Mouse (Mus musculus) lung, embryonic 15.5 days (tissue): ENCODE results near the gene Glp2r. TPM values are rescaled to one million over a fixed set of nuclear protein-coding genes. Genes with fewer than 3 reads are reported as not detected.

Source experiments
- ATAC-seq: fragments of 200-750 bp; cut with Nextera tagmentation; 2 replicates; pipeline ENCODE4 v1.8.0; 2017; ENCODE audit warnings: moderate number of reproducible peaks, borderline replicate concordance; ENCODE audit not compliant: low FRiP score, low TSS enrichment; ENCODE audit errors: extremely low read depth
- H3K27ac ChIP-seq: fragments of 300-500 bp; sonication (generic); 2 replicates; pipeline ENCODE4 v1.5.1; 2015; ENCODE audit warnings: moderate library complexity, mild to moderate bottlenecking, inconsistent platforms
- H3K27me3 ChIP-seq: fragments of 300-500 bp; sonication (generic); 2 replicates; pipeline ENCODE4 v1.6.1; 2015; ENCODE audit warnings: inconsistent platforms
- H3K36me3 ChIP-seq: fragments of 300-500 bp; sonication (generic); 2 replicates; pipeline ENCODE4 v1.6.1; 2015; ENCODE audit warnings: inconsistent platforms
- H3K4me1 ChIP-seq: fragments of 300-500 bp; sonication (generic); 2 replicates; pipeline ENCODE4 v1.6.1; 2015; ENCODE audit warnings: inconsistent platforms
- H3K4me2 ChIP-seq: fragments of 300-500 bp; sonication (generic); 2 replicates; pipeline ENCODE4 v1.6.1; 2015; ENCODE audit warnings: inconsistent platforms, mild to moderate bottlenecking, moderate library complexity
- H3K4me3 ChIP-seq: fragments of 300-500 bp; sonication (generic); 2 replicates; pipeline ENCODE4 v1.5.1; 2015; ENCODE audit warnings: mild to moderate bottlenecking, inconsistent platforms
- H3K9ac ChIP-seq: fragments of 300-500 bp; sonication (generic); 2 replicates; pipeline ENCODE4 v1.6.1; 2015; ENCODE audit warnings: inconsistent platforms
- H3K9me3 ChIP-seq: fragments of 300-500 bp; sonication (generic); 2 replicates; pipeline ENCODE4 v1.6.1; 2016; ENCODE audit warnings: inconsistent platforms
- whole genome bisulfite sequencing: fragments of 180-500 bp; shearing (Covaris S2); methylation state at CpG from one replicate; pipeline ENCODE4 v1.1.7; 2015; 5-methylcytosine and 5-hydroxymethylcytosine counted together
- polyA plus RNA-seq: library from polyadenylated mRNA; unstranded; fragments of >200 nt; fragmentation: Nextera tagmentation; extraction: Ambion mirVana; gene quantifications from 2 replicates; pipeline ENCODE4 v1.2.1, GENCODE M21; 2015

The Glp2r gene
- polyA plus RNA-seq, 1 experiment from 2014 or later: 0.37 TPM

DNA sequence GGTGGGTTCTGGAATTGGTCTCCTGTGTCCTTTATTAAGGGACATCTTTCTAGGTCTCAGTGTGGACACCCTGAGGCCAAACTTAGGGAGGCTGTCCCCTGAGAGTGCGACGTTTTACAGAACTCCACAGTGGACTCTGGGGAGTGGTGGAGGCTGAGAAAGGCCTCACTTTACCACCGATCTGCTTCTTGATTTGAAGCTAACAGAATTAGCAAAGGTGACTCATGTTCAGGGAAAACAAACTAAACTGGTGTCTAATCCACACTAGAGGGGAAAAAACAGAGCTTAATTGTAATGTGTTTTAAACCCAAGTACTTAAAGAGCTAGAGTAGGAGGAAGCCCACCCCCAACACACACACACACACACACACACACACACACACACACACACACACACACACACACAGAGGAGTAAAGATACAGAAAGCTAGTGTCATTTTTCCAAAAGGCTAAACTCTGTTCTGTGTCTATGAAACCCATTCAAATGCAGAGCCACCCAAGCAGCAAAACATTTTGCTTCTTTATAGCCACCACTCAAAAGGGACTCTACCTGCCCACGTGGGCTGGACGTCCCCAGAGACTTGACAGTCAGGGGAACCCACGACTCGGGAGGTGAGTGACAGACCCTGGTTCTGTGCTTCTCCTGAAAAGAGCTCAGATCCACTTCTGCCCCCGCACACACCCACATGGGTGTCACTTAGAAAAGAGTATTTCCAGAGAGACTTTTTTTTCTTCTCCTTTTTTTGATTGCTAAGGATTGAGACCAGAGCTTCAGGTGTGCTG, 47.5 kb downstream of the Glp2r start:
- no peaks in the 10 kb centered on the region for H3K36me3 ChIP-seq
- no peak for ATAC-seq
- 63% methylated on average over 8 of the region's 8 CpGs for WGBS

GRCm38 (mm10) chr11:67722399-67723156, 48.4 kb downstream of the Glp2r start:
- Histone ChIP-seq H3K4me3 (no peak overlapping the region), H3K4me1 (no peaks in the 10 kb centered on the region), H3K27ac (no peak overlapping the region), H3K27me3 (no peaks in the 10 kb centered on the region), H3K9me3 (no peaks in the 10 kb centered on the region), H3K36me3 (no peaks in the 10 kb centered on the region), H3K4me2 (no peak overlapping the region), H3K9ac (no peak overlapping the region)
- 36% methylated on average over 7 of the region's 7 CpGs for WGBS
- no peak for ATAC-seq

More for the DNA sequence above, 47.5 kb downstream of the Glp2r start:
- H3K4me3 ChIP-seq: no peak overlapping the region
- H3K27ac ChIP-seq: no peak overlapping the region
- no peaks in the 10 kb centered on the region for H3K9me3 ChIP-seq
- H3K27me3 ChIP-seq: no peaks in the 10 kb centered on the region
- H3K4me1 ChIP-seq: no peaks in the 10 kb centered on the region
- H3K9ac ChIP-seq: no peak overlapping the region
- H3K4me2 ChIP-seq: no peak overlapping the region

DNA sequence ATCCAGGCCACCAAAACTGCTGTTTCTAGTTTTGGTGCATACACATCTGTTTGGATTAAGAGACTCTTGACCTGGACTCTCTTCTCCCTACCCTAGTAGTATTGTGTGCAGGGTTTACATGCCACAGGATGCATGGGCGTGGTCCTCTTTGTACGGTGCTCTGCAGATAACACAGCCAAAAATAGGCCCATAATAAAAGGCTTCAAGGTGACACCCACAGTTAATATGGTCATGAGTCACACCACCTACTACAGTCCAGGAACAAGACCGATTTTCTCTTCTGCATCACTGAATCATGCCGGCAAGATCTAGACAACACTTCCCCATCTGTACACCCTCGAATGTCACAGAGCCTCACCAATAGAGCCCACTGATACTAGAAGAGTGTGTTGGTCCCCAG, 49.5 kb downstream of the Glp2r start:
- ATAC-seq: no peak
- WGBS: 86% methylated on average over 5 of the region's 5 CpGs
- H3K27me3 ChIP-seq: no peaks in the 10 kb centered on the region
- H3K4me1 ChIP-seq: no peaks in the 10 kb centered on the region
- H3K36me3 ChIP-seq: no peaks in the 10 kb centered on the region
- no peak overlapping the region for H3K4me3 ChIP-seq
- H3K4me2 ChIP-seq: no peak overlapping the region
- H3K27ac ChIP-seq: no peak overlapping the region
- H3K9me3 ChIP-seq: no peaks in the 10 kb centered on the region
- H3K9ac ChIP-seq: no peak overlapping the region

GRCm38 (mm10) chr11:67715382-67715781, 55.6 kb downstream of the Glp2r start:
- 87% methylated on average over 4 of the region's 4 CpGs for WGBS

DNA sequence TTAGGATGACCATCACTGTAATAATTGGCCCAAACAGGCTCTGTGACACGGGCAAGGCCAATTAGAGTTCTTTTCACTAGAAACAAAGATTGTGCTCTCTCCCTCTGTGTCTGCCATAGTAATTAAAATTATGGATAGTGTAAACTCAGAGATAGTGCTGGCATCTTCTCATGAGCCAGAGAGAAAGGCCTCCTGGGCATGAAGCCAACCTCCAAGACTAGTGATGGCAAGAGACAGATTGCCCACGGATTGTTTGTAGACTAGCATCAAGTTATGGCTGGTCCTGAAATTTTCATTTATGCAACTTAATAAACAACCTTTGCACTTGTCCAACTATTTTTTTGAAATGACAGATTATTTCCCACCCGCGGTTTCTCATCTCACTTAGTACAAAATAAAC, 58.0 kb downstream of the Glp2r start:
- H3K9me3 ChIP-seq: no peaks in the 10 kb centered on the region
- no peak overlapping the region for H3K9ac ChIP-seq
- no peaks in the 10 kb centered on the region for H3K4me1 ChIP-seq
- no peaks in the 10 kb centered on the region for H3K36me3 ChIP-seq
- no peak overlapping the region for H3K27ac ChIP-seq
- H3K27me3 ChIP-seq: no peaks in the 10 kb centered on the region
- H3K4me3 ChIP-seq: no peak overlapping the region
- no peak for ATAC-seq
- 53% methylated on average over 4 of the region's 4 CpGs for WGBS
- no peak overlapping the region for H3K4me2 ChIP-seq

More at GRCm38 (mm10) chr11:67715382-67715781, 55.6 kb downstream of the Glp2r start:
- H3K4me2 ChIP-seq: no peak overlapping the region
- H3K4me3 ChIP-seq: no peak overlapping the region
- no peak for ATAC-seq
- H3K36me3 ChIP-seq: no peaks in the 10 kb centered on the region
- H3K27ac ChIP-seq: no peak overlapping the region
- H3K4me1 ChIP-seq: no peaks in the 10 kb centered on the region
- H3K27me3 ChIP-seq: no peaks in the 10 kb centered on the region
- no peak overlapping the region for H3K9ac ChIP-seq
- no peaks in the 10 kb centered on the region for H3K9me3 ChIP-seq

GRCm38 (mm10) chr11:67694703-67695376, 76.1 kb downstream of the Glp2r start, which contains the start of gene Rcvrn:
Gene Rcvrn, plus strand, starts transcription at chr11:67695326.
- WGBS: 60% methylated on average over 7 of the region's 7 CpGs
- H3K9me3 ChIP-seq: no peaks in the 10 kb centered on the region
- H3K27me3 ChIP-seq: no peaks in the 10 kb centered on the region
- no peak within 1 kb of the TSS for H3K4me2 ChIP-seq
- H3K36me3 ChIP-seq: no peaks in the 10 kb centered on the region
- H3K4me3 ChIP-seq: no peak within 1 kb of the TSS
- H3K27ac ChIP-seq: no peak within 1 kb of the TSS
- no peak within 1 kb of the TSS for H3K9ac ChIP-seq
- no peaks in the 10 kb centered on the region for H3K4me1 ChIP-seq
- ATAC-seq: no peak

- H3K36me3 ChIP-seq: no peaks in the 10 kb centered on the region
- ATAC-seq: no peak
These were observed 84.8 kb downstream of the Glp2r start for GRCm38 (mm10) chr11:67686109-67686508.

DNA sequence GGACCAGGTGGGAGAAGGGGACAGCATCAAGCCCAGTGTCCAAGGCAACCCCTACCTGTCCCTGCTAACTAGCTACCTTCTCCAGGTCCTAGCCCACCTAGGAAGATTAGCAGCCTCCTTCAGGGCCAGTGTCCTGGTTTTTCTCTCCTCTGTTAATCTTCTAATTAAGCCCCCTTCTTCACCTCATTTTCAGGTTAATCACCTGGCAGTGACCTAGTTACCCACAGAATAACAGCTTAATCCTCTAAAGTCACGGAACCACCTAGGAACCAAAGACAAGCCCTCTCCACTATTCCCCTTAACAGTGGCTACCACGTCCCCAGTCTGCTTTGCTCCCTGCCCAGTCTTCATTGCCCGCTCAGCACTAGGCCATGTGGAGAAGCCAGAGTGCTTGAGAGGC, 89.1 kb downstream of the Glp2r start:
- Histone ChIP-seq H3K27ac (no peak overlapping the region), H3K36me3 (no peaks in the 10 kb centered on the region), H3K27me3 (no peaks in the 10 kb centered on the region), H3K9me3 (no peaks in the 10 kb centered on the region), H3K4me1 (no peaks in the 10 kb centered on the region), H3K4me2 (no peak overlapping the region), H3K4me3 (no peak overlapping the region), H3K9ac (no peak overlapping the region)
- 79% methylated on average over 3 of the region's 3 CpGs for WGBS
- no peak for ATAC-seq

More at GRCm38 (mm10) chr11:67686109-67686508, 84.8 kb downstream of the Glp2r start:
- H3K4me2 ChIP-seq: no peak overlapping the region
- H3K4me1 ChIP-seq: no peaks in the 10 kb centered on the region
- H3K27ac ChIP-seq: no peak overlapping the region
- H3K4me3 ChIP-seq: no peak overlapping the region
- 66% methylated on average over 2 of the region's 2 CpGs for WGBS
- no peaks in the 10 kb centered on the region for H3K27me3 ChIP-seq
- H3K9me3 ChIP-seq: no peaks in the 10 kb centered on the region
- H3K9ac ChIP-seq: no peak overlapping the region

- no peaks in the 10 kb centered on the region for H3K36me3 ChIP-seq
These were observed 91.0 kb downstream of the Glp2r start for GRCm38 (mm10) chr11:67679930-67680329.

GRCm38 (mm10) chr11:67679300-67679699, 91.7 kb downstream of the Glp2r start:
- Histone ChIP-seq H3K27ac (no peak overlapping the region), H3K4me2 (no peak overlapping the region), H3K27me3 (no peaks in the 10 kb centered on the region), H3K36me3 (no peaks in the 10 kb centered on the region), H3K4me3 (no peak overlapping the region), H3K9me3 (no peaks in the 10 kb centered on the region), H3K9ac (no peak overlapping the region), H3K4me1 (no peaks in the 10 kb centered on the region)
- no peak for ATAC-seq
- WGBS: 49% methylated on average over 5 of the region's 5 CpGs

More at GRCm38 (mm10) chr11:67679930-67680329, 91.0 kb downstream of the Glp2r start:
- H3K4me3 ChIP-seq: no peak overlapping the region
- H3K27me3 ChIP-seq: no peaks in the 10 kb centered on the region
- H3K4me1 ChIP-seq: no peaks in the 10 kb centered on the region
- H3K27ac ChIP-seq: no peak overlapping the region
- ATAC-seq: no peak
- WGBS: 84% methylated on average over 2 of the region's 2 CpGs
- H3K4me2 ChIP-seq: no peak overlapping the region
- H3K9ac ChIP-seq: no peak overlapping the region
- no peaks in the 10 kb centered on the region for H3K9me3 ChIP-seq

DNA sequence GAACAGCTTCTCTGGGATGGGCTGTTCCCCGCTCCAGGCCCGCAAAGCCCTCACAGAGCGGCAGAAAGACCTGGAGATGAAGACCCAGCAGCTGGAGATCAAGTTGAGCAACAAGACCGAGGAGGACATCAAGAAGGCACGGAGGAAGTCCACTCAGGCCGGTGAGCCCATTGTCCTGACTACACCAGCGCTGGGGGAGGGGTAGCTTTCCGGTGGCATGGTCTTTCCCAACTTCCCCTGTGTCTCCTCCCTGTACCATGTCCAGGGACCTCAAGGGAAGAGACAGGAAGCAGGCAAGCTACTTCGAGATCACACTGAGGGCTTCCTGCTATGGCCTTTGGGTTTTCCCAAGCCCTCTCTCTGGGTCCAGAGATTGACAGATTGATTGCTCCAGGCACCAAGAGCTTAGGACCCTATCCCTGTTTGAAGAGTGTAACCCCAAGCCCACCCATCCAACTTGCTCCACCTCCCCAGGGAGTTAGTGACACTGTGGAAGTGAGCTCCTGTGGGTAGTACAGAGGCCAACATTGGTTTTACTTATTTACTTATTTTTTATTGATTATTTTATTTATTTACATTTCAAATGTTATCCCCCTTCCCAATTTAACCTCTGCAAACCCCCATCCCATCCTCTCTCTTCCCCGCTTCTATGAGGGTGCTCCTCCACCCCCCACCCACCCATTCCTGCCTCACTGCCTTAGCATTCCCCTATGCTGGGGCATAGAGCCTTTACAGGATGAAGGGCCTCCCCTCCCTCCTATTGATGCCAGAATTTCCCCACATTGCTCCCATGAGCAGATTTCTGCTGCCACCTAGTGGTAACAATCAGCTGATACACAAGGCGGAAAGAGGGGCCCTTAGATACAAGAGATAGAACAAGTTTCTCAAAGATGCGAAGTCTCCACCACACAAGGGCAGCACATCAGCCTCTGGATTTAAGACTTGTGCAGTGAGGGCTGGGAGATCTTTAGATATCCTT, 95.1 kb downstream of the Glp2r start:
- no peaks in the 10 kb centered on the region for H3K9me3 ChIP-seq
- no peak overlapping the region for H3K27ac ChIP-seq
- WGBS: 61% methylated on average over 12 of the region's 12 CpGs
- 0 out of 2 replicates have a peak, but pooled peaks have one; percentile 42 for ATAC-seq
- H3K9ac ChIP-seq: no peak overlapping the region
- no peaks in the 10 kb centered on the region for H3K36me3 ChIP-seq
- no peaks in the 10 kb centered on the region for H3K27me3 ChIP-seq
- H3K4me2 ChIP-seq: no peak overlapping the region
- no peak overlapping the region for H3K4me3 ChIP-seq
- H3K4me1 ChIP-seq: no peaks in the 10 kb centered on the region
